Mouse (Mus musculus) small intestine, adult 2 months (tissue): ENCODE data around the gene Nxph4.

Experiments
- CTCF ChIP-seq: fragments of 200-500 bp; IDR thresholded peaks from 2 replicates; pipeline ENCODE4 v1.5.1; 2012; ENCODE audit warnings: low read depth, mild to moderate bottlenecking, control low read depth, inconsistent platforms, low read length, moderate library complexity, mixed read lengths; ENCODE audit not compliant: insufficient replicate concordance, insufficient read length; ENCODE audit errors: extremely low read depth
- POLR2A ChIP-seq: fragments of 200-500 bp; IDR thresholded peaks from 2 replicates; pipeline ENCODE4 v1.6.1; 2012; ENCODE audit warnings: low read depth, mild to moderate bottlenecking, control low read depth, inconsistent platforms, low read length, moderate library complexity

- TF ChIP-seq CTCF (no peak), POLR2A (no peak)
Observed at GRCm38 (mm10) chr10:127524646-127525255, 9.6 kb downstream of the Nxph4 start.
